Mouse (Mus musculus): ENCODE data around the gene Artn. TPM values are rescaled to one million over a fixed set of nuclear protein-coding genes. Genes with fewer than 3 reads are reported as not detected.

The Artn gene
- total RNA-seq, 4 experiments from 2014 or later, result 0.24 to 0.54 (median 0.38) TPM

DNA sequence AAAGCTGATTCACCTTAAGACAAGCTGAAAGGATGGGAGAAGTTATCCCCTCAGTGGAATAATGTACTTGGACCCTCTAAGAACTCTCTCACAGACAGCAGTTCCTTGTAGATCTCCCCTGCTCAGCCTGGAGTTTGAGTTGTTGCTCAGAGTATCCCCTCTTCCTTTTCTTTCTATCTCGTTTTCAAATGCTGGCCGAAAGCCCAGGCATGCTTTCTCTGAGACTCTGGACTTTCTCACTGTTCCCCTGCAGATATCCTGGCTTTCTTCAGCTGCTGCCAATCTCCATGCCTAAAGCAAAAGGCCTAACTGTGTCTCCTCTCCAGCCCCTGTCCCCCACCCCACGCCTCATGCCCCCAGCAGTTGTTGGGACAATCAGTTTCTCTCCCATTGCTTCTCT is 11.3 kb downstream of the Artn start:
- no peak for DNase-seq

DNA sequence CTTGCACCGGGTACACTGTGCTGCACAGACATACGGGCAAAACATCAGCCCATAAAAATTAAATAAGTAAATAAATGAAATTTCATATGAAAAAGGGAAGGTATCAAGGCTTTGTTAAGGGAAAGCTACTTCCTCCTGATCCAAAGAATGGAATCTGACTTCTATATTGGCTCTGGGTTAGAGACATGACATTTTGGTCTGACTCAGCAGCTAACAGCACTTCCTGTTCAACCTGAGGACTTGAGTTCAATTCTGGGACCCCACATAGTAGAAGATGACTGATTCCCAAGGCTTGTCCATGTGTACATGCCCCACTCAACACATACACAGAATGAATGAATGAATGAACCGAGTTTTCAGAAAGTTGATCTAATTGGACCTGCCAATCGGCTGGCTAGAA is 11.7 kb downstream of the Artn start:
- no peak for DNase-seq

DNA sequence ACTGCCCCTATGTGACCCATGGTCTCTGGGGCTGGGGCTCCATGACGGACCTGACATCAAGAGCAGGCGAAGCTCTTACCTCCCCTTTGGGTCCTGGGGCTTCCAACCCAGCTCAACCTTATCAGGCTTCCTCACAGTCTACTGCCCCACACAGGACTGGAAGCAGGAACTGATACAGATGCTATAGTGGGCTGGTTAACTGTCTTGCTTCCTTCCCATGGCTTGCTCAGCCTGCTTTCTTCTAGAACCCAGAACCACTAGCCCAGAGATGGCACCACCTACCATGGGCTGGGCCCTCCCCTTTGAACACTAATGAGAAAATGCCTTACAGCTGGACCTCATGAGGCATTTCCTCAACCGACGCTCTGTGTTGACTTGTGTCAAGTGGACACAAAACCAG is 12.2 kb downstream of the Artn start:
- DNase-seq, result no peak

DNA sequence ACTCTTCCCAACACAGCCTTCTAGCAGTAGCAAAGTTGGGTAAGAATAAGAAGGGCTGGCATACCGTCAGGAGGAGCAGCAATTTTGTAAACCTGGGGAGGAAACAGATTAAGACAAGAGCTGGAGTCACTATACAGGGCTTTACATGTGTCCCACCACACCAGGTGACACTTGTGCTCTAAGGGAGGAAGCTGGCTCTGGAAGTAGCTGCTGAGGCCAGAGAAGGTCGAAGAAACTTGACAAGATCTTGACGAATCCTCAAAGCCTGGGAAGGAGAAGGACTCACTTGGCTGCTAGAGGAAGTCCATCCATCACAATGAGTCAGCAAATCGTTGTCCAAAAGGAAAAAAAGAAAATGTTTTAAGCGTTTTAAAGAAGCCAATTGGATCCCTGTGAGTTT is 13.2 kb downstream of the Artn start:
- no peak for DNase-seq

DNA sequence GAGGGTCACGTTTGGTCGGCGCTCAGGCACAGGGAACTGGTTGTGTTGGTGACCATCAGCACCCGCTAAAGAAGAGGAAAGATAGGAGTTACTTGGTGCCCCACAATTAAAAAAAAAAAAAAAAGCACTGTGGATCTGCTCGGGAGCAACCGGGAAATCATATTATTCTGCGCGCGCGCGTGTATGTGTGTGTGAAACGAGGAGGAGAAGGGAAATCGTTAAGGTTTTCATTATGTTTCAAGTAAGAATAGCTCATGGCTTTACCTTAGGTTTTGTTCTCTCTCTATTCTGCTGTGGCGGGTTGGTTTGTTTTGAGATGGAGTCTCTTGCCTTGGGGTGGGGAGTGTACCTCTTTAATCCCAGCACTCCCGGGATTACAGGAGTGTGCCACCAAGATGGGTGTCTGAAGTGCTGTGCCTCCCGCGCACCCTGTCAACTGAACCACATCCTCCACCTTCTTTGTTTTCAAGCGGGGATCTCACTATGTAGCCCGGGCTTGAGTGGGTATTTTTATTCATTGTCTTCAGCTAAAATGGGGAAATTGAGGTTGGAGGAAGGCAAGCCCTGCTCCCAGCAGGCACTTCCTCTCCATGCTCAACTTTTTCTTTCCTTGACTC is 14.0 kb downstream of the Artn start:
- no peak for DNase-seq

DNA sequence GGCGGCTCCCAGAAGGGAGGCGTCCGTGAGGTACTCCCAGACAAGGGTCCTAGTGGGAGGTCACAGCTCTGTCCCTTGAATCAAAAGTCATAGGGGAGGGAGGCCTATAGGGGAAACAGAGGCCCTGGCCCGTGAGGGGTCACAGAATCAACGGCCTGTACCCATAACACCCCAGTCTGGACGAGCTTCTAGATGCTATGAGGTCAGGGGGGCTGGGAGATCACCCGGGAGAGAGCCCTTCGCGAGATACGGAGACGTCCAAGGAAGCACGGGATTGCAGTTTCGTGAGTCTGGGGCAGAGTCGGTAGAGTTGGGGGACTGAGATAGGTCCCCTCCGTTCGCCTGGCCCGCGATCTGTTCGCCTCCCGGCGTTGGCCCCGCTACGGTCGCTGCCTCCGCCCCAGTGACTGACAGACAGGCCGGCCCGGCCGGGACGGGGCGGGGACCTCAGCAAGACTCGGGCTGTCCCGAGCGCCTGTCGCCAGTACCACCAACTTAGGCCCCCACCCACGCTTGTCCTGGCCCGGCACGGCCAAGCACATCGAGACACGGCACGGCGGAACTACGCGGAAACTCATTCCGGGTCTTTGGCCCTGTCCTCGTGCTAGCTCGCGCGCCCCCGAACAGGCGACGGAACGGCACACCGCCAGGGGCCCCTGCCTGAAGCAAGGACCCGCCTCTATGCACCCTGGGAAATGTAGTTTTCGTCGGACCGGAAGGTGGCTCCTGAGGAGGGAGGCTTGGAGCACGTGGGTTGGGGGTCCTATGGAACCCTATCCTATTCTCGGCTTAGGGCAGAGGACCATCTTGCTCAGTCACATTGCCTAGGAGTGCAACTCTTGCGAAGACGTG is 14.7 kb downstream of the Artn start, which contains the start of gene Ipo13:
Ipo13 (minus strand) TSS at position 409 of the 852 bp plus-strand sequence.
- peak; percentile 87 for DNase-seq

DNA sequence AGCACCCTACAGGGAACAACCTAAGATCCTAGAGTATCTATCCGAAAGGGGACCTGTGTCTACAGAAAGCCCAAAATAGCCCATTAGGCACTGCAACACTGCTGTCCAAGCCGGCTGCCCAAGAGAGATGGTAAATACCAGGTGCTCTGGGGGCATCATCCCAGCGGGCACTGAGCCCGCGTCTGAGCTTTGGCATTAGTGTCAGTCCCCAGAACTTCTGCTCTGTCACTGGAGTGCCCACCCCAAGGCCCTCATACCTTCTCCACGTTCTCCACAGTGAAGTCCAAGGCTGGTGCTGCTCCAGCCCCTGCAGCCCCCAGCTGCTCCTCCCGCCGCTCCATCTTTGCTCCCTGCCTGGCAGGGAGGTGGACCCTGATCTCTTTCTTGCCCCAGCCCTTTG is 15.5 kb downstream of the Artn start:
- DNase-seq, result no peak

DNA sequence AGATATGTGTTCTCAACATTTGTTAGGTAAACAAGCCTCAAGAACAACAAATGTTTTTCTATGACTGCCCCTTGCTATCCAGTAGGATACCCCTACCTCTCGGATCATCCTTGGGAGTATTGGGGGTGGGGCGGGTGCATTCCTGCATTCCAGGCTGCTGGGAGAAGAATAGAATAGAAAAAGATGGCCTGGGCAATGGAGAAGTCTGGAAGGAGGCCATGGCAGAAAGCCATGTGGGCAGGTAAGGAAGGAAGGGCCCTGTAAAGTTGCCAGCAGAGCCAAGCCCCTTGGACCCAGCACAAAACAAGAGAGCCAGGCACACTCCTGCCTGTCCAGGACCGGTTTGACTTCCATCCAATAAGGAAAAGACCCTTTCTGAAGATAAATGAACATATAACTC is 16.1 kb downstream of the Artn start:
- DNase-seq, result no peak

DNA sequence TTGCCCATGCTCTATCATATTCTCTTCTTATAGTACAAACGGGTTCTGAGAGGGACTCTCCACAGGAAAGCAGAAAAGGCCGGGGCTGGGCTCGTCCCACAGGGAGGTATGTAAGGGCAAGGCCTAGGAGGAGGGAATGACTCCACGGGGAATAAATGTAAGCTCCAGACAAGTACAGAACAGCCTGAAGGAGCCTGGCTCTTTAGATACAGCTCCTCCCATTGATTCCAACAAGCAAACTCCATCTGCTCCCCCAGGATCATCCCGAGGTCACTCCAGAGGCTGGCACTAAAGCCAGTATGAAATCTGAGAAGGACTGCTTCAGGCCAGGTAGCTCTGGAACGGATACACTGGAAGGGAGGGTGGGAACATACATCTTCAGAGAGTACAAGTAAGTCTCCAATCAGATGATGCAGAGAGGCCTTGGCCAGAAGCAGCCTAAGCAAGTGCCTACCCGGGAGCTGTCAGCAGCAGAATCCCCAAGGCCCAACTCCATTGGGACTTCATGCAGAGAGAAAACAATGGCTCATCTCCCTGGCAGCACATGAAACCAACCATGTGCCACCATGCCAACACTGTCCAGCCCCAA is 16.8 kb downstream of the Artn start:
- DNase-seq, result no peak

DNA sequence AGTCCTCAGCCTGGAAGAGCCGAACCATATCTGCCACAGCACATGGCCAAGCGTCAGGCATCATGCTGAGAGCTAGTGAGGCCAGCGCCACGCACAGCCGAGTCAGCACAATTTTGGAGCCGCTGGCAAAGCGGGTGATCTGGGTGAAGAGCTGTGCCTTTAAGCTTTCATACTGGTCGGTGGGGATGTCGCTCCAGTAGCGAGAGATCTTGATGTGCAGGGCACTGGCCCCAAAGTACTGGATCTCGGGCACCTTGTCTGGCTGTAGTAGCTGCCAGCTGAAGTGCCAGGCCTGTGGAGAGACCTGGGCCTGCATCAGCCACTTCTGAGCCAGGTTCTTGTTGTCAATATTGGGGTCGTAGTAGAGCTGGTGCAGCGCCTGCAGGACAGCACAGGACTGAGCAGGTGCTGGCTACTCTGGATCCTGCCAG is 17.4 kb downstream of the Artn start:
- no peak for DNase-seq

DNA sequence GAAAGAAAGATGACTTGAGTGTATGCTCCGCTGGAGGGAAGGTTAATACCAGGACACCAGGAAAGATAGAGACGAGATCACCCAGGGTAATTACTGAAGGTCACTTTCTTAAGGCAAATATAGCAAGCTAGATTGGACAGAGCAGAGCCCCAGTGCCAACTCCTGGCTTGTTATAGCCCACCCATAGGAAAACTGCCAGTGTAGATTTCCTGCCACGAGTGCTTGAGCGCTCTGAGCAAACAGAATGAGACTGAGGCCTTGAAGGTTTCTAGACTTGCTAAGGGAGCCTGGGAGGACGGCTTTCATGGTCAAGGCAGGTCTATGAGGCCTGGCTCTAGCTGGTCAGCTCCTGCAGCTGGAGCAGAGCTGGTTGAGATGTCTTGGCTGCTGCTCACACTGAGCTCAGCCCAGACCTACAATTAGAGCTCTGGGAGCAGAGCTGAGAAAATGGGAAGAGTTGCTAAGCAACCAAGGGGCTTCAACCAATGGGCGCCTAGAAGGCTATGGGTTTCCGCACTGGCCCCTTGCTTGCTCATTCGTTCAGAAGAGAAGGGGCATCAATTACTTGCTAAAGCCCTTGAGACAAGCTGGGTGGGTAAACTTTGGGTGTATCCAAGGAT is 20.6 kb downstream of the Artn start:
- DNase-seq, result no peak

DNA sequence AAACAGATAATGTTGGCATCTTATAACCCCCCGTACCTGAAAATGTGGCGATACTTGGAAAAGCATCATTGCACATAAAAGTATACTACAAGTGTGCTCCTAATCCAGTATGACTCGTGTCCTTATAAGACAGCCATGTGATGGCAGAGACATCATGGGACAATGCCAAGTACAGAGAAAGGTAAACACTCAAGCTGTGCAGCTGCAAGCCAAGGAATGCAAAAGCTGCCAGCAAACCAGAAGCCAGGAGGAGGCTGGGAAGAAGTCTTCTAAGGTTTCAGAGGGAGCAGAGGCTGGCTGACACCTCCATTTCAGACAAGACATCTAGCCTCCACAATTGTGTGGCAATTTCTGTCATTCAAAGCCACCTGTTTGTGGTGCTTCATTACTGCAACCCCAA is 23.4 kb downstream of the Artn start:
- DNase-seq, result no peak

DNA sequence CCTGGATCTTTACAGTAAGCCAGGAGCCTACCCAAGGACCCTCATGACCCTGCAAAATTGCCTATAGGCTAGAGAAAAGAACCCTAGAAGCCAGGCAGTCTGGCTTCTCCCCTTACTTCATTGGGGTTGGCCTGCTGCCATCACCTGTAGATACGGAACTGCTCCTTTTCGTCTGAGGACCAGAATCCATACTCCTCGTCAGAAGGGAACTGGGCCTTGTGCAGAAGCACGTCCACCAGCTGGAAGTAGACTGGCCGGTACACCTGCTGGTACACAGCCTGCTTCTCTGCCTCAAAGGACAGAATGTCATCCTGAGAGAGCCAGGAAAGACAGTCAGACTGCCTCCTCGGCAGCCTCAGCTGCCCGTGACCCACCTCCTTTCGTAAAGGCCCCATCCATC is 24.8 kb downstream of the Artn start:
- DNase-seq, result no peak

DNA sequence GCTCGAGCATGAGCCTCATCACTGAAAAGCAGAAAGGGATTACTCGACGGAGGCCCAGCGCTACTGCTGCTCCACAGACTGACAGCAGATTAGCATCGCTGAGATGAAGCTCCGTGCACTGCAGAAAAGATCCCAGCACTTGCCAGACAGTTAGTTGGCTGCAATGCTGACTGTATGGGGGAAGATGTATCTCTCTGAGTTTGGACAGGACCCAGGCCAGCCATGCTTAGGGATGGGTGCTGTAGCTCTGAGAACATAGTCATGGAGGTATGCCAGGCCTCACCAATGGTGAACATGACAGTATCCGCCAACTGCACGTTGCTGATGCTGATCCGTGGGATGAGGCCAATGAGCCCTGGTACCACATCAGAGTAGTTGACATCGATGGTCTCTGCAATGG is 25.5 kb downstream of the Artn start:
- DNase-seq, result no peak

DNA sequence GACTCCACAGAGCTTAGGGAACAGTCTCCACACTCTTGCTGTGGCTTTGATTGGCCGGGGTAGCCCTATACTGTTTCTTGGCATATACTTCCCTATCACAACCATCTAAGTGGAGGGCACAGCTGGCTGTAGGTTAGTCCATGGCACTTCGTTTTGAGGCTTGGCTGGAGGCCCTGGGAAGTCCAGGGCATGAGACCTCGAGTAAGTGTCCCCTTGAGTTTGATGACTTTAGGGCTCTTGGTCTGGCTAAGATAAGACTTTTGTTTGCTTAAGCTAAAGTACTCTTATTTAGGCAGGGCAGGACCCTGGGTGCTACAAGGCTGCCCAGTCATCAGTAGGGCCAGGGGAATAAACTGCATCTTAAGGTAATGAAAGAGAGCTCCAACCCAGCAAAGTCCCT is 31.5 kb downstream of the Artn start:
- no peak for DNase-seq

DNA sequence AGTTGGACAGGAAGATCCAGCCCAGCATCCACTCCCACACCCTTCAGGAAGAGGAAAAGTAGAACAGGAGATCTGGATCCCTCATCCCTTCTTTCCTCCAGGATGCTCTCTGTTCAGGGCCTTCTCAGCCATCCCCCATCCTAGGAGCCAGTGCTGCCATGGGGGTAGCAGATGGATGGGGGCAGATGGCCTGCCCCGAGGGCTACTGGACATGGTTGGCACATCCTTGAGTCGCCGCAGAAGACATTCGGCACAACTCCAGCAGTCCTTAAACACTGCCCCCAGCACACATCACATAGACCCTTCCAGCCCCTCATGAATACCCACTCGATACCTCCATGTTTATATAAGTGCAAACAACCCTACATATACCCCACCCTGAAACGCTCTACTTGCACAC is 33.5 kb downstream of the Artn start:
- no peak for DNase-seq

DNA sequence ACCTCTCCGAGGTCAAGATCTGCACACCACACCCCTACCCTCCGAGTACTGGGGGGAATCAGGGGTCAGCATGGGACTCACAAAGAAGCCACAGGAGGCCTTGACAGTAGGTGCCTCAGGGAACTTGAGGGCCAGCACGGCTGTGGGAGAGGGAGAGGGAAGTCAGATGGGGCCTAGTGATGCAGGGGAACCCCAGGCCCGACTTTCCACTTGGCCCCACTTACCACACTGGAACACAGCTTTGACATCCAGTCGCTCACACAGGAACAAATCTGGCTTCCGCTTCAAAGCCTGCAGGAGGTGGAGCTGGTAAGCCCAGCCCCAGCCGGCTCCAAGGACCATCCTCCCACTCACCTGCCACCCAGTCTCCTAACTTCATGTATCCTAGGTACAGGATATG is 34.2 kb downstream of the Artn start:
- no peak for DNase-seq

DNA sequence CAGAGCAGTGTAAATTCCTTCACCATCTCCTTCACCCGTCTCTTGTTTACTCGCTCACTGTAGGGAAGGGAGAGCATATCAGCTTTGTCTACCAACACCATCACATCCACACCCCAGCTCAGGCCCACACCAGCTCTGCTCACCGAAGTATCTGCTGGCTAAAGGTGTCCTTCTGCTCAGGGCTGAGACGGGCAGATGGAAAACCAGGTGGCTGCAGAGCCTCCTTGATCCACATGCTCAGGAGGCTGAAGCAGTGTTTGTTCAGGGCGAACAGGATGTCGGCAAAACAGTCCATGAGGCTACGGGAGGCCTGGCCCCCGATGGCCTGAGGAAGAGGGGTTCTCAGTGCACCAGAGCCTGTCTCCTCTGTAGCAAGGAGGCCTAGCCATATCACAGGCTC is 35.0 kb downstream of the Artn start:
- DNase-seq, result no peak

DNA sequence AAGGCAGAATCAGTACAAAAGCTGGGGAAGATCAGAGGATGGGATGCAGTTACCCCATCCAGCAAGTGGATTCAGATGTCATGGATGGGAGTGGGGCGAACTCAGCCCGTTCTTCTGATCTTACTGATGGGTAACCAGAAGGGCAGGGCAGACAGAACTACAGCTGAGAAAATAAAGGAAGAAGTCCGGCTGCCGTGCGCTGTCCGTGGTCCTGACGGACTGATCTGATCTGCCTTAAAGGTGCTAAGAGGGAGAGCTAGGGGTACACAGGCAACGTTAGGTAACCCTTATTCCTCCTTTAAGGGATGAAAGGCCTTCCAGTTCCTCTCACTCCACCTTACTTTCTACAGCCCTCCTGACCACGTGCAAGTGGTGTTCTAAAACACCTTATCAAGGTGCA is 36.2 kb downstream of the Artn start:
- no peak for DNase-seq

DNA sequence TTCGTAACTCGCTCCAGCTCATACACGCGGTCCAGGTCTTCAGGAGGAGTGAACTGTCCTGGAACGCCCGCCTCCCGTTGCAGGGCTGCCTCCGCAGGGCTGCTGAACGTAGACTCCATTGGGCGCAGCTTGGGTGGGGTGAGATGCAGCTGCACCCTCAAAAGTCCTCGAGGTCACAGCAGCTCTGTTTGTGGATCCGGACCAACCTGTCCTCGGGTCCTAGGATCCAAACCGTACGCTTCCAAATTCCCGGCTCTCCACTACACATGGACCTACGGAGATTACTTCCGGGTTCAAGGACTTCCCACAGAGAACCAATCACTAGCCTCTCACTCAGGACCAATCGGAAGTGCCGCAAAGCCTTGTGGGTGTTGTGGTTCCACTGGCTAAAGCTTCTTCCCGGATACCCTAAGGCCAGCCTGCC is 37.8 kb downstream of the Artn start, which contains the start of gene Dph2:
Dph2 (minus strand) TSS at position 295 of the 424 bp plus-strand sequence.
- DNase-seq, result peak; percentile 81

DNA sequence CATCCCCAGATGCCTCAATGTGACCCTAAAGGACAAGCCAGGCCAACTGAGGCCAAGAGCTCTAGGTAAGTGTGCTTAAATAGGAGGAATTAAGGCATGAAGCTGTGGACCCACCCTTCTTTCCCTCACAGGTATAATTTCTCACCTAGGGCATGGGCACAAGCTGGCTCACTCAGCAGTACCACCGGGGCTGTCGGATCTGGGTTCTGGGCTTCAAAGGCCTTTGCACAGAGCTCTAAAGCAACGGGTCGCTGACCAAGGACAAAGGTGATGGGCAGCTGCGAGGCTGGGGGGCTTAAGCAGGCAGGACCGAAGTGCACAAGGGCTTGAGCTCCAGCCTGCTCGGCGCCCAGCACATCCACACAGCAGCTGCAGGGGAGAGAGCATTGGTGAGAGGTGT is 38.8 kb downstream of the Artn start:
- no peak for DNase-seq

DNA sequence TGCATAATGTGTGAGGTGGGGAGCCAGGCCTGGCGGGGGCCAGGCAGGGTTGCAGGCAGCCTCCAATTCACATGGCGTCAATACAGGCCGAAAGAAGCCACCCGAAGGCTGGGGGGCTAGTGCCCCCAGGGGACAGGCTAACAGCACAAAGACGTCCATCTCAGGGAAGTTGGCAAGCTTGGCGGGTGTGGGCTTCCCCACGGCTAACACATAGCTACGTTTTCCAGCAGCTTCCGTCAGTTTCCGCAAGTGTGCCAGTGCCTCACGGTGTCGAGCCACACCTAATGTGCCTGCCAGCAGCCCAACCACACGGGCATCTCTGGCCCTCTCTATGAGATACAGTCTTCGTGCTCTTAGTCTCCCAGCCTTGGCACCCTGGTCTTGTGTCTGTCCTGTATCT is 39.5 kb downstream of the Artn start:
- no peak for DNase-seq

DNA sequence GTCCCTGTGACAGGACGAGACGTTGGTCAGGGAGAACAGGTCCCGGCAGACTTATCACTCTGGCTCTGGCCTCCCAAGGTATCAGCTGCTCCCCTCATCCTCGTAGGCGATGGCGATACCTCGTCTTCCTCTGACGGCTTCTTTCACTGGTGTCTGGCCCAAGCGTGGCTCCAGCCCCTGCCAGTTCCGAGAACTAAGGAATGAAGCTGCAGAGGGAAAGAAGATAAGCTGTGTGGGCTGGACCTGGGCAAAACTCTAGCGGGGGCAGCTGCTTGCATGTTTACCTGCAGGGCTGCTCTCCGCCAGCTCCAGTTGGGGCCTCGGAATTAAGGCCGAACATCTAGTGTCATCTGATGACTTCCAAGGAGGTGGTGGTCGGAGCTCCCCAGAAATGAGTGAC is 40.1 kb downstream of the Artn start:
- no peak for DNase-seq
